Mouse (Mus musculus): Measurements from ENCODE around the gene 4930404N11Rik. TPM values are rescaled to one million over a fixed set of nuclear protein-coding genes. Genes with fewer than 3 reads are reported as not detected.

The 4930404N11Rik gene
- polyA plus RNA-seq, 1 experiment from 2014 or later: 2.9 TPM

GRCm38 (mm10) chr10:81396749-81397148 is 31.1 kb upstream of the 4930404N11Rik start:
- Histone ChIP-seq H3K9me3 (replicated peaks; ENCODE audit: control insufficient read depth, low read length) (no peaks in the 10 kb centered on the region), H3K4me1 (ENCODE audit: control insufficient read depth, insufficient read depth, low read length) (peaks cover 21% of the 10 kb centered on the region), H3K4me2 (ENCODE audit: low read depth, low read length) (no peak overlapping the region), H3K4me3 (replicated peaks; ENCODE audit: low read length) (no peak overlapping the region), H3K9ac (ENCODE audit: low read length) (0 out of 2 replicates have a peak overlapping the region, but pooled peaks have one; percentile 26), H3K27ac (ENCODE audit: low read length) (no peak overlapping the region), H3K36me3 (ENCODE audit: control insufficient read depth, insufficient read depth, low read length) (peaks cover 7% of the 10 kb centered on the region; the same call in 1 of the 2 replicates), H3K27me3 (ENCODE audit: control insufficient read depth, insufficient read depth, low read length) (no peaks in the 10 kb centered on the region)
- ATAC-seq (ENCODE audit: insufficient read depth, low FRiP score): no peak
- WGBS: 84% methylated on average over 5 of the region's 5 CpGs

GRCm38 (mm10) chr10:81395865-81396264 is 30.2 kb upstream of the 4930404N11Rik start:
- no peak overlapping the region for H3K4me3 ChIP-seq (replicated peaks; ENCODE audit: low read length)
- peaks cover 15% of the 10 kb centered on the region for H3K4me1 ChIP-seq (ENCODE audit: control insufficient read depth, insufficient read depth, low read length)
- H3K27me3 ChIP-seq (ENCODE audit: control insufficient read depth, insufficient read depth, low read length): no peaks in the 10 kb centered on the region
- H3K36me3 ChIP-seq (ENCODE audit: control insufficient read depth, insufficient read depth, low read length): peaks cover 7% of the 10 kb centered on the region; the same call in 1 of the 2 replicates
- 91% methylated on average over 4 of the region's 4 CpGs for WGBS
- no peak for ATAC-seq (ENCODE audit: insufficient read depth, low FRiP score)
- no peak overlapping the region for H3K9ac ChIP-seq (ENCODE audit: low read length)
- H3K9me3 ChIP-seq (replicated peaks; ENCODE audit: control insufficient read depth, low read length): no peaks in the 10 kb centered on the region
- H3K27ac ChIP-seq (ENCODE audit: low read length): no peak overlapping the region
- no peak overlapping the region for H3K4me2 ChIP-seq (ENCODE audit: low read depth, low read length)

- Histone ChIP-seq H3K4me3 (replicated peaks; ENCODE audit: low read length) (no peak overlapping the region), H3K27me3 (ENCODE audit: control insufficient read depth, insufficient read depth, low read length) (no peaks in the 10 kb centered on the region), H3K4me2 (ENCODE audit: low read depth, low read length) (no peak overlapping the region), H3K36me3 (ENCODE audit: control insufficient read depth, insufficient read depth, low read length) (peaks cover 7% of the 10 kb centered on the region; the same call in 1 of the 2 replicates), H3K4me1 (ENCODE audit: control insufficient read depth, insufficient read depth, low read length) (peaks cover 15% of the 10 kb centered on the region), H3K27ac (ENCODE audit: low read length) (no peak overlapping the region), H3K9ac (ENCODE audit: low read length) (no peak overlapping the region), H3K9me3 (replicated peaks; ENCODE audit: control insufficient read depth, low read length) (no peaks in the 10 kb centered on the region)
- ATAC-seq (ENCODE audit: insufficient read depth, low FRiP score): no peak
- 14% methylated on average over 5 of the region's 5 CpGs for WGBS
These were observed 29.5 kb upstream of the 4930404N11Rik start for GRCm38 (mm10) chr10:81395127-81395526.

GRCm38 (mm10) chr10:81393456-81394063 is 27.9 kb upstream of the 4930404N11Rik start:
- peak overlapping the region; percentile 77 for H3K9ac ChIP-seq (ENCODE audit: low read length)
- no peak for ATAC-seq (ENCODE audit: insufficient read depth, low FRiP score)
- H3K36me3 ChIP-seq (ENCODE audit: control insufficient read depth, insufficient read depth, low read length): no peaks in the 10 kb centered on the region
- no peaks in the 10 kb centered on the region for H3K9me3 ChIP-seq (replicated peaks; ENCODE audit: control insufficient read depth, low read length)
- no peaks in the 10 kb centered on the region for H3K27me3 ChIP-seq (ENCODE audit: control insufficient read depth, insufficient read depth, low read length)
- H3K4me1 ChIP-seq (ENCODE audit: control insufficient read depth, insufficient read depth, low read length): peaks cover 22% of the 10 kb centered on the region
- H3K4me3 ChIP-seq (replicated peaks; ENCODE audit: low read length): peak overlapping the region; percentile 47
- H3K27ac ChIP-seq (ENCODE audit: low read length): peak overlapping the region; percentile 71
- peak overlapping the region; percentile 71 for H3K4me2 ChIP-seq (ENCODE audit: low read depth, low read length)
- 5% methylated on average over 19 of the region's 19 CpGs for WGBS

GRCm38 (mm10) chr10:81392781-81393185 is 27.2 kb upstream of the 4930404N11Rik start, which contains the start of gene Smim24:
TSS of gene Smim24 (plus strand) at chr10:81393051.
- peaks cover 22% of the 10 kb centered on the region for H3K4me1 ChIP-seq (ENCODE audit: control insufficient read depth, insufficient read depth, low read length)
- peak within 1 kb of the TSS; percentile 71 for H3K4me2 ChIP-seq (ENCODE audit: low read depth, low read length)
- 56% methylated on average over 14 of the region's 14 CpGs for WGBS
- no peaks in the 10 kb centered on the region for H3K27me3 ChIP-seq (ENCODE audit: control insufficient read depth, insufficient read depth, low read length)
- peak; percentile 37 for ATAC-seq (ENCODE audit: insufficient read depth, low FRiP score)
- H3K27ac ChIP-seq (ENCODE audit: low read length): peak within 1 kb of the TSS; percentile 71
- H3K36me3 ChIP-seq (ENCODE audit: control insufficient read depth, insufficient read depth, low read length): peaks cover 2% of the 10 kb centered on the region; the same call in 1 of the 2 replicates
- no peaks in the 10 kb centered on the region for H3K9me3 ChIP-seq (replicated peaks; ENCODE audit: control insufficient read depth, low read length)
- peak within 1 kb of the TSS; percentile 47 for H3K4me3 ChIP-seq (replicated peaks; ENCODE audit: low read length)
- peak within 1 kb of the TSS; percentile 77 for H3K9ac ChIP-seq (ENCODE audit: low read length)

GRCm38 (mm10) chr10:81392270-81392669 is 26.7 kb upstream of the 4930404N11Rik start:
- Histone ChIP-seq H3K9me3 (replicated peaks; ENCODE audit: control insufficient read depth, low read length) (no peaks in the 10 kb centered on the region), H3K4me3 (replicated peaks; ENCODE audit: low read length) (no peak overlapping the region), H3K4me1 (ENCODE audit: control insufficient read depth, insufficient read depth, low read length) (peaks cover 22% of the 10 kb centered on the region), H3K27me3 (ENCODE audit: control insufficient read depth, insufficient read depth, low read length) (no peaks in the 10 kb centered on the region), H3K9ac (ENCODE audit: low read length) (peak overlapping the region; percentile 77; the same call in 1 of the 2 replicates), H3K36me3 (ENCODE audit: control insufficient read depth, insufficient read depth, low read length) (peaks cover 6% of the 10 kb centered on the region; the same call in 1 of the 2 replicates), H3K27ac (ENCODE audit: low read length) (peak overlapping the region; percentile 71; the same call in 1 of the 2 replicates), H3K4me2 (ENCODE audit: low read depth, low read length) (peak overlapping the region; percentile 71; the same call in 1 of the 2 replicates)
- WGBS: 66% methylated on average over 6 of the region's 6 CpGs
- 0 out of 2 replicates have a peak, but pooled peaks have one; percentile 18 for ATAC-seq (ENCODE audit: insufficient read depth, low FRiP score)

- no peaks in the 10 kb centered on the region for H3K9me3 ChIP-seq (replicated peaks; ENCODE audit: control insufficient read depth, low read length)
- no peaks in the 10 kb centered on the region for H3K27me3 ChIP-seq (ENCODE audit: control insufficient read depth, insufficient read depth, low read length)
- peaks cover 24% of the 10 kb centered on the region for H3K4me1 ChIP-seq (ENCODE audit: control insufficient read depth, insufficient read depth, low read length)
- no peak overlapping the region for H3K4me2 ChIP-seq (ENCODE audit: low read depth, low read length)
- no peak overlapping the region for H3K9ac ChIP-seq (ENCODE audit: low read length)
- H3K36me3 ChIP-seq (ENCODE audit: control insufficient read depth, insufficient read depth, low read length): peaks cover 6% of the 10 kb centered on the region; the same call in 1 of the 2 replicates
- H3K4me3 ChIP-seq (replicated peaks; ENCODE audit: low read length): no peak overlapping the region
- H3K27ac ChIP-seq (ENCODE audit: low read length): no peak overlapping the region
- 89% methylated on average over 13 of the region's 13 CpGs for WGBS
- no peak for ATAC-seq (ENCODE audit: insufficient read depth, low FRiP score)
These were observed 25.0 kb upstream of the 4930404N11Rik start for GRCm38 (mm10) chr10:81390678-81390965.

GRCm38 (mm10) chr10:81389801-81390677 is 24.4 kb upstream of the 4930404N11Rik start:
- Histone ChIP-seq H3K27ac (ENCODE audit: low read length) (peak overlapping the region; percentile 43; the same call in 1 of the 2 replicates), H3K36me3 (ENCODE audit: control insufficient read depth, insufficient read depth, low read length) (peaks cover 6% of the 10 kb centered on the region; the same call in 1 of the 2 replicates), H3K27me3 (ENCODE audit: control insufficient read depth, insufficient read depth, low read length) (no peaks in the 10 kb centered on the region), H3K4me3 (replicated peaks; ENCODE audit: low read length) (no peak overlapping the region), H3K9me3 (replicated peaks; ENCODE audit: control insufficient read depth, low read length) (no peaks in the 10 kb centered on the region), H3K9ac (ENCODE audit: low read length) (peak overlapping the region; percentile 31; the same call in 1 of the 2 replicates), H3K4me2 (ENCODE audit: low read depth, low read length) (no peak overlapping the region), H3K4me1 (ENCODE audit: control insufficient read depth, insufficient read depth, low read length) (peaks cover 30% of the 10 kb centered on the region)
- peak; percentile 47; the same call in 1 of the 2 replicates for ATAC-seq (ENCODE audit: insufficient read depth, low FRiP score)
- WGBS: 58% methylated on average over 23 of the region's 23 CpGs

GRCm38 (mm10) chr10:81389373-81389772 is 23.8 kb upstream of the 4930404N11Rik start:
- WGBS: 46% methylated on average over 3 of the region's 3 CpGs
- no peak for ATAC-seq (ENCODE audit: insufficient read depth, low FRiP score)
- H3K9me3 ChIP-seq (replicated peaks; ENCODE audit: control insufficient read depth, low read length): no peaks in the 10 kb centered on the region
- H3K27me3 ChIP-seq (ENCODE audit: control insufficient read depth, insufficient read depth, low read length): no peaks in the 10 kb centered on the region
- H3K4me1 ChIP-seq (ENCODE audit: control insufficient read depth, insufficient read depth, low read length): peaks cover 33% of the 10 kb centered on the region
- no peak overlapping the region for H3K4me2 ChIP-seq (ENCODE audit: low read depth, low read length)
- H3K27ac ChIP-seq (ENCODE audit: low read length): peak overlapping the region; percentile 43; the same call in 1 of the 2 replicates
- peak overlapping the region; percentile 31; the same call in 1 of the 2 replicates for H3K9ac ChIP-seq (ENCODE audit: low read length)
- H3K4me3 ChIP-seq (replicated peaks; ENCODE audit: low read length): no peak overlapping the region
- peaks cover 6% of the 10 kb centered on the region; the same call in 1 of the 2 replicates for H3K36me3 ChIP-seq (ENCODE audit: control insufficient read depth, insufficient read depth, low read length)
